Mouse (Mus musculus): ENCODE results near the gene Gcfc2. TPM values are rescaled to one million over a fixed set of nuclear protein-coding genes. Genes with fewer than 3 reads are reported as not detected.
A peak's percentile ranks its signal among the peaks of the same experiment; 100 is the strongest.

The Gcfc2 gene
- polyA plus RNA-seq, 1 experiment from 2014 or later, result 18.5 TPM

DNA sequence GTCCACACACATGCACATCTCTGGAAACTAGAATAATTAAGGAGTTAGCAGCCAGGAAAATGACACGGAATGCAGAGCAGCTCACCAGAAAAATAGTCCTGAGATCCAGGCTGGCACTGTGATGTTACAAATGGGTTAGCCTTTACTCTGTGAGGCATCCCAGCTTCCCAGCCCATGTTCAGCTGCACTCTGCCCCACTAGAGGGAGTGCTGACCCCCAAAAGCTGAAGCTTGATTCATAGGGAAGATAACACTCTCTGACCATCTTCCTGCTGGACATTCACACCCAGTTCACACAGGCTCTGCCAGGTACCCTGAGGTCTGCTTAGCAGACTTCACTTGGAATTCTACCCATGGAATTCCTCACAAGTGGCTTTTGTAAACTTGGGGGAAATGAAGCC, 36.8 kb downstream of the Gcfc2 start:
- H3K4me1 ChIP-seq (replicated peaks; ENCODE audit: control insufficient read depth, insufficient read depth, low read length), result 0 out of 2 replicates have a peak, but pooled peaks cover 4% of the 10 kb centered on the region
- H3K27me3 ChIP-seq (ENCODE audit: control insufficient read depth, insufficient read depth, low read length), result no peaks in the 10 kb centered on the region
- H3K4me3 ChIP-seq (ENCODE audit: low read depth, low read length), result no peak overlapping the region
- H3K4me2 ChIP-seq (ENCODE audit: low read depth, low read length, severe bottlenecking), result no peak overlapping the region
- no peak overlapping the region for H3K9ac ChIP-seq (ENCODE audit: low read length)
- DNase-seq (ENCODE audit: low spot score), result no peak
- H3K9me3 ChIP-seq (ENCODE audit: control insufficient read depth, low read length), result no peaks in the 10 kb centered on the region; the same call in 1 of the 2 replicates
- ATAC-seq (replicated peaks; ENCODE audit: low FRiP score), result no peak
- peaks cover 16% of the 10 kb centered on the region for H3K36me3 ChIP-seq (ENCODE audit: control insufficient read depth, insufficient read depth, low read length)
- 77% methylated on average over 1 of the region's 1 CpGs for WGBS
- no peak overlapping the region for H3K27ac ChIP-seq (ENCODE audit: low read depth, low read length)

DNA sequence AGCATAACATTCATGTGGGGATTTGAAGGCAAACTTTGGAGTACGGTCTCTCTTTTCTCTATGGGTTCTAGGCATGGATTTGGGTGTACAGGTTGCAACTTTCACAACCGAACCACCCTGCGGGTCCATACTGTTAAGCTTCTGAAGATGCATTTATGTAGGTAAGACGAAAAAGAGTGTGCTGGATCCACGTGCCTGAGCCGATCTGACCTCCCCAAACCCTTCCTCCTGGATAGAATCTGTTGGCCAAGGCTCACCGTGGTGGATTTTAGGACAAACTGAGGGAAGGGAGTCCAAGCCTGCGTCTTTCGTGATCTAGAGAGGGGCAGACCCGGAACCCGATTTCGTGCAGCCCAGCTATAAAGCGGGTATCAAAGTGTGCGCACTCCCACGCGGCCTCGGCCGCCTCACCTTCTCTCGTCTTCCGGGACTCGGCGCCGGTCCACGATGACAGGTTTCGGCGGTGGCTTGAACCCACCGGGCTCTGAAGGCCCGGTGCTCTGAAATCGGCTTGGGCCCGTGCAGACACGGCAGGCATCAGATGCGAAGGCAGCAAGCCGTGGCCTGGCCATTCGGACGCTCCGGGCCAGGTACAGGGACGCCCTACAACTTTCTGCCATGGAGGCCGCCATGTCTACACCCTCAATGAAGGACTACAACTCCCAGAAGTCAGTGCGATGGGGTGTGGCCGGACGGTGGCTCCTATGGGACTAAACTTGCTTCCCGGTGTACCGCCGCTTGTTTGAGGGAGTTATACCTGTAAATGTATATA, 42.0 kb downstream of the Gcfc2 start, which contains the start of gene Mrpl19:
Gene Mrpl19, minus strand, starts transcription at position 663 of the 772 bp plus-strand sequence.
- no peak within 1 kb of the TSS for H3K27ac ChIP-seq (ENCODE audit: low read depth, low read length)
- under 1% methylated on average over 44 of the region's 44 CpGs for WGBS

DNA sequence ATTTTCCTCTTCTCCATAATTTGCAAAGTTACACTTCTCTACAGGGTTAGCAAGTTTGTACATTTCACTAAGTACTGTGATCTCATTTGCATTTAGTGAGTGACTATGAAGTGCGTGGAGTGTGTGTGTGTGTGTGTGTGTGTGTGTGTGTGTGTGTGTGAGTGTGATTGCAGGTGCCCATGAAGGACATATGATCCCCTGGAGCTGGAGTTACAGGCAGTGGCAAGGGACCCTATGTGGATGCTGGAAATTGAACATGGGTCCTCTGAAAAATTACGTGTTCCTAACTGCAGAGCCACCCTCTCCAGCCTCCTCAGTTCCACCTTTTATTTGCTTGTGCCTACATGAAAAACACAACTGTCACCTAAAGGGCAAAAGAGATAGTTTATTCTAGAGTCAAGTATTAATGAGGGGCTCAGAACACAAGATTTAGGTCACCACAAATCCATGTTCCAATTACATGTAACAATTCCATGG, 42.6 kb downstream of the Gcfc2 start:
- Histone ChIP-seq H3K27ac (ENCODE audit: low read depth, low read length) (no peak overlapping the region), H3K4me1 (replicated peaks; ENCODE audit: control insufficient read depth, insufficient read depth, low read length) (0 out of 2 replicates have a peak, but pooled peaks cover 4% of the 10 kb centered on the region), H3K27me3 (ENCODE audit: control insufficient read depth, insufficient read depth, low read length) (no peaks in the 10 kb centered on the region), H3K9me3 (ENCODE audit: control insufficient read depth, low read length) (no peaks in the 10 kb centered on the region), H3K4me3 (ENCODE audit: low read depth, low read length) (peak overlapping the region; percentile 63), H3K36me3 (ENCODE audit: control insufficient read depth, insufficient read depth, low read length) (peaks cover under 1% of the 10 kb centered on the region; the same call in 1 of the 2 replicates), H3K4me2 (ENCODE audit: low read depth, low read length, severe bottlenecking) (peak overlapping the region; percentile 18), H3K9ac (ENCODE audit: low read length) (peak overlapping the region; percentile 67; the same call in 1 of the 2 replicates)
- DNase-seq (ENCODE audit: low spot score), result no peak
- 37% methylated on average over 2 of the region's 2 CpGs for WGBS
- peak; percentile 78; the same call in 1 of the 2 replicates for ATAC-seq (replicated peaks; ENCODE audit: low FRiP score)

More for the DNA sequence above, 42.0 kb downstream of the Gcfc2 start, which contains the start of gene Mrpl19:
- DNase-seq (ENCODE audit: low spot score) (peak; percentile 90), ATAC-seq (replicated peaks; ENCODE audit: low FRiP score) (peak; percentile 97)
- H3K27me3 ChIP-seq (ENCODE audit: control insufficient read depth, insufficient read depth, low read length), result no peaks in the 10 kb centered on the region
- H3K9me3 ChIP-seq (ENCODE audit: control insufficient read depth, low read length), result no peaks in the 10 kb centered on the region
- peak within 1 kb of the TSS; percentile 67 for H3K9ac ChIP-seq (ENCODE audit: low read length)
- H3K36me3 ChIP-seq (ENCODE audit: control insufficient read depth, insufficient read depth, low read length), result peaks cover 4% of the 10 kb centered on the region; the same call in 1 of the 2 replicates
- peak within 1 kb of the TSS; percentile 63 for H3K4me3 ChIP-seq (ENCODE audit: low read depth, low read length)
- 0 out of 2 replicates have a peak, but pooled peaks cover 4% of the 10 kb centered on the region for H3K4me1 ChIP-seq (replicated peaks; ENCODE audit: control insufficient read depth, insufficient read depth, low read length)
- H3K4me2 ChIP-seq (ENCODE audit: low read depth, low read length, severe bottlenecking), result peak within 1 kb of the TSS; percentile 73

DNA sequence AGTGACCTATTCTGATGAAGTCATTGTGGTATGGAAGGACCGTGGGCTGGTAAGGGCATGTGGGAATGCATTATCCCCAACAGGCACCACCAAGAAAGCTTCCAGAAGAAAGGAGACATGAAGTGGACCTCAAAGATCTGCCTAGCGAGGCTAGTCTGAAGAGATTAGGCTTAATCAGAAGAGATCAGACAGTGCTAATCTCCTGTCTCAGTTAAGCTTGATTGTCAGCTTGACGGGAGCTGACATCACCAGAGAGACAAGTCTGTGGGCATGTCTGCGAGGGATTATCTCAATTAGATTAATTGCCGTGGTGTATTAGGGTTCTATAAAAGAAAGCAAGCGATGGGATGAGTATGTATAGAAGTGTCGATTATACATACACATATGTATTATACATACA, 47.7 kb downstream of the Gcfc2 start:
- Histone ChIP-seq H3K27me3 (ENCODE audit: control insufficient read depth, insufficient read depth, low read length) (no peaks in the 10 kb centered on the region), H3K4me3 (ENCODE audit: low read depth, low read length) (no peak overlapping the region), H3K9me3 (ENCODE audit: control insufficient read depth, low read length) (no peaks in the 10 kb centered on the region), H3K4me1 (replicated peaks; ENCODE audit: control insufficient read depth, insufficient read depth, low read length) (no peaks in the 10 kb centered on the region), H3K36me3 (ENCODE audit: control insufficient read depth, insufficient read depth, low read length) (no peaks in the 10 kb centered on the region), H3K9ac (ENCODE audit: low read length) (no peak overlapping the region), H3K4me2 (ENCODE audit: low read depth, low read length, severe bottlenecking) (no peak overlapping the region), H3K27ac (ENCODE audit: low read depth, low read length) (no peak overlapping the region)
- no peak for DNase-seq (ENCODE audit: low spot score)
- ATAC-seq (replicated peaks; ENCODE audit: low FRiP score), result no peak
- 55% methylated on average over 7 of the region's 7 CpGs for WGBS

DNA sequence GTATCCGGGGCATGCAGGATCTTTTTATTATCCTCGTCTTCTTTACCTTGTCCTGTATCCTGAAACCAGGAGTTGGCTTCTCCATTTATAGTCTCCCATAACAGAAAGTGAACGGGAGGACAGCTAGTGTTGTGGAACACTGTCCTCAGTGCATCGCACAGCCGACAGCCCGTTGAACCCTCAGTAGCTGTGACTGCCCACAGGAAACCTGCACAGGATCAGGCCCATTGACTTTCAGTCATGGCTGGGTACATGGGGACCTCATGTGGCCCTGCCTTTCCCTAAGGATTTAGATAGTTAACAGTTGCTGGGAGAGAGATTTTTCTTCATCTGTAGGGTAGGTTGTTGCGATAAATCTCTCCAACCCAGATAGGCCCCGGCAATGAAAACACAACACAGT, 49.1 kb downstream of the Gcfc2 start:
- Histone ChIP-seq H3K9ac (ENCODE audit: low read length) (no peak overlapping the region), H3K4me2 (ENCODE audit: low read depth, low read length, severe bottlenecking) (no peak overlapping the region), H3K27ac (ENCODE audit: low read depth, low read length) (no peak overlapping the region), H3K4me1 (replicated peaks; ENCODE audit: control insufficient read depth, insufficient read depth, low read length) (no peaks in the 10 kb centered on the region), H3K27me3 (ENCODE audit: control insufficient read depth, insufficient read depth, low read length) (no peaks in the 10 kb centered on the region), H3K36me3 (ENCODE audit: control insufficient read depth, insufficient read depth, low read length) (no peaks in the 10 kb centered on the region), H3K4me3 (ENCODE audit: low read depth, low read length) (no peak overlapping the region), H3K9me3 (ENCODE audit: control insufficient read depth, low read length) (no peaks in the 10 kb centered on the region)
- no peak for DNase-seq (ENCODE audit: low spot score)
- 88% methylated on average over 8 of the region's 8 CpGs for WGBS
- ATAC-seq (replicated peaks; ENCODE audit: low FRiP score), result no peak

DNA sequence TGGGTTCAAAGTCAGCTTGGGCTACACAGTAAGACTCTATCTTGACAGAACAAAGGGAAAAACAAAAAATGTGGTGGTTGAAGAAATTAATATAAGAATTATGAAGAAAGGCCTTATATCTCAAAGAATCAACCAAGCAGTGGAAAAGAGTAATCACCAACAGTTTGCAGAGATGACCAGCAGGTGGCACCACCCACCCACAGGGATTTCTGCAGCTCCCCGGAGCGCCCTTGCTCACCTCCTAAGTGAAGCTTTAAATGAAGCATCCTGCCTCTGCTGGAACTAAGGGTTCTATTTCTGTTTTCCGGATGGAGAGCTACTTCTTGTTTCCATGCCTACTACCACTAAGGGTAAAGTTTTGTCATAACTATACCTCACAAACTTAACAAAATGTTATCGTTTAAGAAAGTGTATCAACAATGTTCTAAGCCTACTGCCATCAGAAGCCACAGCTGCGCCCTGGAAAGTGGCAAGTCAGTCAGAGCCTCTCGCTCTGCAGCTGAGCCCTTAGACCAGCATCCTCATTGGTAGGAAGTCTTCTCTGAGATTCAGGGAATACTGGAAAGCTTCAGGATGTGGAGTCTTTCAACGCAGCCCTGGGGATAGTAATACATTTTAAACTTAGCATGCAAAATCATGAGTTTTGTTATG, 52.6 kb downstream of the Gcfc2 start:
- H3K4me1 ChIP-seq (replicated peaks; ENCODE audit: control insufficient read depth, insufficient read depth, low read length), result no peaks in the 10 kb centered on the region
- H3K27ac ChIP-seq (ENCODE audit: low read depth, low read length), result no peak overlapping the region
- no peak overlapping the region for H3K4me2 ChIP-seq (ENCODE audit: low read depth, low read length, severe bottlenecking)
- no peak overlapping the region for H3K9ac ChIP-seq (ENCODE audit: low read length)
- DNase-seq (ENCODE audit: low spot score) (peak; percentile 84), ATAC-seq (replicated peaks; ENCODE audit: low FRiP score) (peak; percentile 55; the same call in 1 of the 2 replicates)
- no peaks in the 10 kb centered on the region for H3K27me3 ChIP-seq (ENCODE audit: control insufficient read depth, insufficient read depth, low read length)
- H3K4me3 ChIP-seq (ENCODE audit: low read depth, low read length), result no peak overlapping the region
- H3K9me3 ChIP-seq (ENCODE audit: control insufficient read depth, low read length), result no peaks in the 10 kb centered on the region
- WGBS, result 42% methylated on average over 7 of the region's 7 CpGs
- H3K36me3 ChIP-seq (ENCODE audit: control insufficient read depth, insufficient read depth, low read length), result no peaks in the 10 kb centered on the region

DNA sequence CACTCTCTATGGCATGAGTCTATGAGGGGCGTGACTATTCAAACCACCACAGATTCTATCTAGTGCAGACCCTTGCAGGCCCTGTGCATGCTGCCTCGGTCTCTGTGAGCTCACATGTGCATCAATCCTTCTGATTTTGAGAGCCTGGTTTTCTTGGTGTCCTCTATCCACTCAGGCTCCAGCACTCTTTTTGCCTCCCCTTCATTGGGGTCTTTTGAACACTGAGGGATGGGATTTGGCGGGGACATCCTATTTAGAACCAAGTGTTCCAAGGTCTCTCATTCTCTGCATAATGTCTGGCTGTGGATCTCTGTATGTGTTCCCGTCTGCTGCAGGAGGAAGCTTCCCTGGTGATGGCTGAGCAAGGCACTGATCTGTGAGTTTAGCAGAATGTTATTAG, 55.8 kb downstream of the Gcfc2 start:
- Histone ChIP-seq H3K27ac (ENCODE audit: low read depth, low read length) (no peak overlapping the region), H3K4me3 (ENCODE audit: low read depth, low read length) (no peak overlapping the region), H3K4me2 (ENCODE audit: low read depth, low read length, severe bottlenecking) (no peak overlapping the region), H3K27me3 (ENCODE audit: control insufficient read depth, insufficient read depth, low read length) (no peaks in the 10 kb centered on the region), H3K36me3 (ENCODE audit: control insufficient read depth, insufficient read depth, low read length) (no peaks in the 10 kb centered on the region), H3K4me1 (replicated peaks; ENCODE audit: control insufficient read depth, insufficient read depth, low read length) (no peaks in the 10 kb centered on the region), H3K9me3 (ENCODE audit: control insufficient read depth, low read length) (no peaks in the 10 kb centered on the region), H3K9ac (ENCODE audit: low read length) (no peak overlapping the region)
- no peak for ATAC-seq (replicated peaks; ENCODE audit: low FRiP score)
- WGBS, result 87% methylated on average over 4 of the region's 4 CpGs
- DNase-seq (ENCODE audit: low spot score), result no peak

DNA sequence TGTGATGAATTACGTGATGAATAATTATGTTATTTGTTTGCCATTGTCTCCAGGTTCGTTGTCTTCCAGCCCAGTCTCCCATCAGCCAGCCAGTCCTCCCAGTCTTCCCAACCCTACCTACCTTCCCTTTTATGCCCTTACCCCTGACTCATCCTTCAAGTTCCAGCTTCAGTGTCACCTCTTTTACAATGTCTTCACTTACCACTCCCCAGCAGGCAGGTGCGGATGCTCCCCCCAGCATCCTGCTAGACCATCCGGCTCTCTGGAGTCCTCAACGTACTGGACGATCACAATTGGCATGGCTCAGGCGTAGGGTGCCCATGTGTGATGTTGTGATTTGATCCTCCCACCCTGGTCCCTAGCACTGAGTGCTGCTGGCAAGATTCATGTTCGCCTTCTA, 62.7 kb downstream of the Gcfc2 start:
- Histone ChIP-seq H3K4me3 (ENCODE audit: low read depth, low read length) (no peak overlapping the region), H3K4me1 (replicated peaks; ENCODE audit: control insufficient read depth, insufficient read depth, low read length) (peaks cover 2% of the 10 kb centered on the region; the same call in 1 of the 2 replicates), H3K27me3 (ENCODE audit: control insufficient read depth, insufficient read depth, low read length) (no peaks in the 10 kb centered on the region), H3K4me2 (ENCODE audit: low read depth, low read length, severe bottlenecking) (no peak overlapping the region), H3K9me3 (ENCODE audit: control insufficient read depth, low read length) (no peaks in the 10 kb centered on the region), H3K27ac (ENCODE audit: low read depth, low read length) (no peak overlapping the region), H3K9ac (ENCODE audit: low read length) (no peak overlapping the region), H3K36me3 (ENCODE audit: control insufficient read depth, insufficient read depth, low read length) (no peaks in the 10 kb centered on the region)
- DNase-seq (ENCODE audit: low spot score), result no peak
- ATAC-seq (replicated peaks; ENCODE audit: low FRiP score), result no peak
- WGBS, result 92% methylated on average over 8 of the region's 8 CpGs
